Mouse (Mus musculus) cortical plate, adult 2 months (tissue): ENCODE data around the gene Gmeb1.

Experiments used
- CTCF ChIP-seq: fragments of 200-500 bp; IDR thresholded peaks from 2 replicates; pipeline ENCODE4 v1.5.1; 2011; ENCODE audit warnings: mild to moderate bottlenecking, control low read depth, low read length; ENCODE audit not compliant: insufficient read depth; ENCODE audit errors: extremely low read depth
- POLR2A ChIP-seq: fragments of 200-500 bp; IDR thresholded peaks from 2 replicates; pipeline ENCODE4 v1.6.1; 2011; ENCODE audit warnings: mild to moderate bottlenecking, low read length, control low read depth; ENCODE audit not compliant: insufficient read depth; ENCODE audit errors: extremely low read depth

DNA sequence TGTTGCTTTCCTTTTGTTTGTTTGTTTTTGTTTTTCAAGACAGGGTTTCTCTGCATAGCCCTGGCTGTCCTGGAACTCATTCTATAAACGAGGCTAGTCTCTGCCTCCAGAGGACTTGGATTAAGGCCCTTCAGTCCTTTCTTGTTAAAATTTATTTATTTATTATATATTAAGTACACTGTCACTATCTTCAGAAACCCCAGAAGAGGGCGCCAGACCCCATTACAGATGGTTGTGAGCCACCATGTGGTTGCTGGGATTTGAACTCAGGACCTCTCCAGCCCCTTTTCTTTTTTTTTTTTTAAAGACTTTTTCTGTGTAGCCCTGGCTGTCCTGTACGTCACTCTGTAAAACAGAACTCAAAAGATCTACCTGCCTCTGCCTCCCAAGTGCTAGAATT lies 6.4 kb downstream of the Gmeb1 start:
- TF ChIP-seq CTCF, result no peak
- no peak for TF ChIP-seq POLR2A
